Mouse (Mus musculus) olfactory bulb, adult 2 months (tissue): ENCODE measurements around the gene Plpp1. TPM values are rescaled to one million over a fixed set of nuclear protein-coding genes. Genes with fewer than 3 reads are reported as not detected.

Experiments used
- H3K27ac ChIP-seq: fragments of 200-500 bp; 2 replicates; pipeline ENCODE4 v1.5.1; 2012; ENCODE audit warnings: low read depth, low read length; ENCODE audit not compliant: insufficient read depth
- H3K4me1 ChIP-seq: fragments of 200-500 bp; 2 replicates; pipeline ENCODE4 v1.6.1; 2012; ENCODE audit warnings: low read length; ENCODE audit not compliant: control insufficient read depth, insufficient read depth
- H3K4me3 ChIP-seq: fragments of 200-500 bp; 2 replicates; pipeline ENCODE4 v1.5.1; 2012; ENCODE audit warnings: mild to moderate bottlenecking, low read depth, low read length, moderate library complexity; ENCODE audit not compliant: insufficient read depth
- CTCF ChIP-seq: fragments of 200-500 bp; IDR thresholded peaks from 2 replicates; pipeline ENCODE4 v1.5.1; 2012; ENCODE audit warnings: low read depth, mild to moderate bottlenecking, low read length, moderate library complexity; ENCODE audit not compliant: insufficient read depth
- POLR2A ChIP-seq: fragments of 200-500 bp; IDR thresholded peaks from 2 replicates; pipeline ENCODE4 v1.6.1; 2012; ENCODE audit warnings: mild to moderate bottlenecking, low read depth, low read length, moderate library complexity; ENCODE audit not compliant: insufficient read depth
- WGBS: fragments of 180-500 bp; shearing (Covaris S2); methylation state at CpG from one replicate; pipeline ENCODE4 v1.1.7; 2018; 5-methylcytosine and 5-hydroxymethylcytosine counted together
- polyA plus RNA-seq: library from polyadenylated mRNA; stranded (reverse); fragments of >200 nt; gene quantifications from 2 replicates; pipeline ENCODE4 v1.2.4, GENCODE M21; 2012; ENCODE audit warnings: low replicate concordance; ENCODE audit not compliant: missing spikeins, insufficient read depth, insufficient read length

Plpp1 gene
- polyA plus RNA-seq, 1 experiment = not detected

GRCm38 (mm10) chr13:112771447-112772208, 29.0 kb upstream of the Plpp1 start:
- H3K27ac ChIP-seq = no peak overlapping the region
- H3K4me1 ChIP-seq = no peaks in the 10 kb centered on the region
- TF ChIP-seq POLR2A (no peak), CTCF (no peak)
- no peak overlapping the region for H3K4me3 ChIP-seq
- WGBS = 50% methylated on average over 15 of the region's 15 CpGs

GRCm38 (mm10) chr13:112772252-112772651, 28.3 kb upstream of the Plpp1 start:
- Histone ChIP-seq H3K4me1 (no peaks in the 10 kb centered on the region), H3K4me3 (no peak overlapping the region), H3K27ac (no peak overlapping the region)
- TF ChIP-seq CTCF = no peak
- TF ChIP-seq POLR2A = no peak
- WGBS = 71% methylated on average over 11 of the region's 11 CpGs

- Histone ChIP-seq H3K4me1 (no peaks in the 10 kb centered on the region), H3K27ac (no peak overlapping the region), H3K4me3 (no peak overlapping the region)
- WGBS = 91% methylated on average over 14 of the region's 14 CpGs
- no peak for TF ChIP-seq POLR2A
Observed at GRCm38 (mm10) chr13:112772861-112773260, 27.7 kb upstream of the Plpp1 start.

GRCm38 (mm10) chr13:112773991-112774675, 26.5 kb upstream of the Plpp1 start:
- TF ChIP-seq POLR2A (no peak), CTCF (no peak)
- Histone ChIP-seq H3K27ac (no peak overlapping the region), H3K4me1 (no peaks in the 10 kb centered on the region), H3K4me3 (no peak overlapping the region)
- WGBS = 98% methylated on average over 3 of the region's 3 CpGs

GRCm38 (mm10) chr13:112775856-112776255, 24.7 kb upstream of the Plpp1 start:
- H3K4me1 ChIP-seq = no peaks in the 10 kb centered on the region
- H3K4me3 ChIP-seq = no peak overlapping the region
- TF ChIP-seq POLR2A (no peak), CTCF (no peak)
- 87% methylated on average over 10 of the region's 10 CpGs for WGBS
- H3K27ac ChIP-seq = no peak overlapping the region

GRCm38 (mm10) chr13:112778407-112778806, 22.2 kb upstream of the Plpp1 start:
- no peak for TF ChIP-seq POLR2A
- no peak for TF ChIP-seq CTCF
- WGBS = 91% methylated on average over 5 of the region's 5 CpGs
- H3K4me3 ChIP-seq = no peak overlapping the region
- H3K4me1 ChIP-seq = no peaks in the 10 kb centered on the region
- no peak overlapping the region for H3K27ac ChIP-seq

- 77% methylated on average over 7 of the region's 7 CpGs for WGBS
- Histone ChIP-seq H3K4me1 (no peaks in the 10 kb centered on the region), H3K27ac (no peak overlapping the region), H3K4me3 (no peak overlapping the region)
- TF ChIP-seq CTCF = no peak
- TF ChIP-seq POLR2A = no peak
Observed at GRCm38 (mm10) chr13:112785305-112785704, 15.3 kb upstream of the Plpp1 start.

- no peak for TF ChIP-seq POLR2A
- Histone ChIP-seq H3K4me3 (no peak overlapping the region), H3K4me1 (no peaks in the 10 kb centered on the region), H3K27ac (no peak overlapping the region)
- whole genome bisulfite sequencing = 51% methylated on average over 3 of the region's 3 CpGs
Observed at GRCm38 (mm10) chr13:112786142-112786541, 14.4 kb upstream of the Plpp1 start.

- Histone ChIP-seq H3K4me1 (no peaks in the 10 kb centered on the region), H3K4me3 (no peak overlapping the region), H3K27ac (no peak overlapping the region)
- no peak for TF ChIP-seq POLR2A
- TF ChIP-seq CTCF = no peak
- 81% methylated on average over 10 of the region's 10 CpGs for WGBS
Observed at GRCm38 (mm10) chr13:112786942-112787533, 13.6 kb upstream of the Plpp1 start.
